Mouse (Mus musculus): ENCODE results near the gene Daam2.

DNA sequence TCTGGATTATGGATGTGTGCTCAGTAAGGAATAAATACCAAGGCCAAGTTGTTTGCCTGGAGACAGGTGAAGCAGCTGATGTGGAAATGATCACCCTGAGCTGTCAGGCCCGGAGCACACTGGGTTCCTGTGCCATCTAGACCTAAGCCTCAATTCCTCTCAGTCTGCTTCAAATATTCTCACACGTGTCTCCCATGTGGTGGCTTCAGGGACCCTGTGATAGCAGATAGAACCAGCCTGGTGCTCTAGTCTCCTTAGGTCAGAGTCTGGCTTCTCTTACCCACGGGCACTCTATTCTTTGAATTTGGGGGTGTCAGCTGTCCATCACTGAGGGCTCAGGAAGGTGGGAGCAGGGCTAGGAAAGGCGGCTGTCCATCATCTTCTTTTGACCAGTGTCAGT lies 124.4 kb downstream of the Daam2 start:
- TF ChIP-seq CTCF (IDR thresholded peaks at IDR 0.05; ENCODE audit: insufficient read depth, low read length) (no peak), POLR2A (IDR thresholded peaks at IDR 0.05; ENCODE audit: borderline replicate concordance, extremely low read depth, low read depth, low read length) (no peak)
